Mouse (Mus musculus): ENCODE results near the gene Nfs1.
"Not testable (repeated sequence)": the region's sequence is repeated elsewhere in the genome, so short reads cannot be mapped to it uniquely, and the experiment has no call there.

The Nfs1 gene

GRCm38 (mm10) chr2:156143367-156143766, 619 bp downstream of the Nfs1 start:
- DNase-seq, result peak in 1 of 2 experiments; percentile 8

- DNase-seq, result no peak
Observed at GRCm38 (mm10) chr2:156142820-156143219, 1.2 kb downstream of the Nfs1 start.

- no peak for DNase-seq
Observed at GRCm38 (mm10) chr2:156135695-156136094, 8.3 kb downstream of the Nfs1 start.

- DNase-seq, result no peak
Observed at GRCm38 (mm10) chr2:156134161-156134560, 9.8 kb downstream of the Nfs1 start.

- DNase-seq, result no peak
Observed at GRCm38 (mm10) chr2:156126992-156127391, 17.0 kb downstream of the Nfs1 start, which contains the start of gene Gm28036. Gm28036 (minus strand) TSS chr2:156127092.

- DNase-seq, result no peak
Observed at GRCm38 (mm10) chr2:156123731-156124130, 20.3 kb downstream of the Nfs1 start.

GRCm38 (mm10) chr2:156119566-156119965, 24.4 kb downstream of the Nfs1 start:
- no peak for DNase-seq

- DNase-seq, result not testable (repeated sequence)
Observed at GRCm38 (mm10) chr2:156112080-156112423, 31.9 kb downstream of the Nfs1 start.

GRCm38 (mm10) chr2:156111358-156112079, 32.5 kb downstream of the Nfs1 start, which contains the start of the genes Cpne1 and Rbm12:
Cpne1 (minus strand) TSS chr2:156111965.
Rbm12 (minus strand) TSS chr2:156111978.
- peak; percentile 98 for DNase-seq

- peak; percentile 20 to 53 for DNase-seq
Observed at GRCm38 (mm10) chr2:156110627-156111357, 33.2 kb downstream of the Nfs1 start.

GRCm38 (mm10) chr2:156091926-156092325, 52.1 kb downstream of the Nfs1 start:
- DNase-seq, result no peak

GRCm38 (mm10) chr2:156089799-156090198, 54.2 kb downstream of the Nfs1 start:
- DNase-seq, result no peak

- no peak for DNase-seq
Observed at GRCm38 (mm10) chr2:156087391-156088110, 56.4 kb downstream of the Nfs1 start.

GRCm38 (mm10) chr2:156084541-156084940, 59.4 kb downstream of the Nfs1 start:
- DNase-seq, result no peak

- no peak for DNase-seq
Observed at GRCm38 (mm10) chr2:156080391-156080790, 63.6 kb downstream of the Nfs1 start.

GRCm38 (mm10) chr2:156079674-156080073, 64.3 kb downstream of the Nfs1 start:
- peak; percentile 46 to 47 for DNase-seq

- DNase-seq, result no peak
Observed at GRCm38 (mm10) chr2:156079183-156079560, 64.8 kb downstream of the Nfs1 start.

- no peak for DNase-seq
Observed at GRCm38 (mm10) chr2:156078421-156079182, 65.4 kb downstream of the Nfs1 start.

- DNase-seq, result no peak
Observed at GRCm38 (mm10) chr2:156077461-156077860, 66.5 kb downstream of the Nfs1 start.

GRCm38 (mm10) chr2:156073725-156074124, 70.3 kb downstream of the Nfs1 start:
- no peak for DNase-seq
